Mouse (Mus musculus) T-helper 1 cell (primary cell): ENCODE data around the gene Rnd1.

ENCODE experiments used
- in situ Hi-C: fragments of 300-600 bp; cut with MboI, MseI; formaldehyde crosslinking; loops from one replicate; pipeline ENCODE4 v1.15.1; 2025; ENCODE audit warnings: high pct_unique_total_duplicates

Gene Rnd1

DNA sequence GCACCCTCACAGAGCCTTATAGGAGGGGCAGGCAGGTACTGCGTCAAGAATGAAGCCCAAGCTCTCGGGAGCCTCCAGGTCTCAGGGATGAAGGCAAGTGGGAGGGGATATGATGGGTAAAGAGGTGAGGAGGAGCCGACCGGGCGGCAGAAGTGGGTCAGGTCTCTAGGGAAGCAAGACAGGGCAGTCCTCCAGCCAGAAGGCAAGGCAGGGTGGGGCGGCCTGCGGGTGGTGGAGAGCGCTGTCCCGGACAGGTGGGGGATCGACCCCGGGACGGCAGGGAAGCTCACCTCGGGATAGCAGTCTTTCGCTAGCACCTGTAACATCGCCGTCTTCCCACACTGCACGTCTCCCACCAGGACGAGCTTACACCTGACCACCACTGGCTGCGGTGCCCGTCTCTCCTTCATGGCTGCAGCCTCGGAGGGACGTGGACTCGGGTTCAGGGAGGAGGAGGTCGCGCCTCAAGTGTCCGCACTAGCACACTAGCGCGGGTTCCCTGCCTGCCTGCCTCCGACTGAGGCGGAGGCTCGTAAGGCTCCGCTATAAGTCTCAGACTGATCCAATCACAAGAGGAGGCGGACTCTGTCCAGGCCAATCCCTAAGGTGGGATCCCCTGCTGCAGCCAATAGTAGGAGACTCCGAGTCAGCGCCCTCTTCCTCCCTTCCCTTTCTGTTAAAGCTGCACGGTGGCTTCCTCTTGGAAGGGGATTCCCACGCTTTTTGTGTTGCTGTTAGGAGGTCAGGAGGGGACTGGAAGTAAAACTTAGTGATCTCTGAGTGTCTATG, at the start of gene Rnd1:
Gene Rnd1 (minus strand): TSS at position 522 of the 789 bp plus-strand sequence.
- in situ Hi-C loops: no loop called here

DNA sequence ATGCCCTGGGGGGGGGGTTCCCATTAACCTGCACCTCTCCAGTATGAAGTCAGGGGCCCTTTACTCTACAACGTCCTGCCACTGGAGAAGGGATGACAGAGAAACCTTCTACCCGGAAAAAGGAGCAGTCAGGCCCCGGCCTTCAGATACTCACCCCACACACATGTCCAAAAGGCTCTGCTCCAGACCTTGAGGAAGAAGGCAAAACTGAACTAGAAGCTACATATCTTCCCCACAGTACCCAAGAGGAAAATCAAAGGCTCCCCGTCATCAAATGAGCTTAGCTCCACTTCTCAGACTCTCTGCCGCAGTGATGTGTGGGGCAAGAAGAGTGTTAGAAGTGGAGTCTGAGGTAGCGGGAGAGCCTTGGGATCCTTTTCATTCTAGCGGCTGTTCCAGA, 49.5 kb upstream of the Rnd1 start:
- in situ Hi-C loops: no loop called here

DNA sequence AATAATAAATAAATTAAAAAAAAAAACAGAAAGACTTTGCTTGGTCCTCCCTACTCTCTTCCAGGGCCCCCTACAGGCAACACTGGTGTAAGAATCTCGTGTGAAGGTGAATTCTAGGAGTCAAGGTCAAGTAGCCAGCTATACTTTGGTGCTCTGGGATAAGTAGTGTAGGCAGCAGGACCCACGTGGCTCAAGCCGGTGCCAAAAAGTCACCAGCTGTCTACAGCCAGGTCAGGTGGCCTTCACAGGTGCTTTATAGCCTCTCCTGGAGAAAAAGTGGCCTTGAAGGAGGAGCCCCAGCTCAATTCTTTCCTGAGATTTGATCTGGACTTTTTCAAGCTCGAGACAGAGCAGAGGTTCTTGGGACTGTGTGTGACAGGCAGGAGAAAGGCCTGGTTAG, 48.8 kb upstream of the Rnd1 start:
- in situ Hi-C loops: no loop called here

DNA sequence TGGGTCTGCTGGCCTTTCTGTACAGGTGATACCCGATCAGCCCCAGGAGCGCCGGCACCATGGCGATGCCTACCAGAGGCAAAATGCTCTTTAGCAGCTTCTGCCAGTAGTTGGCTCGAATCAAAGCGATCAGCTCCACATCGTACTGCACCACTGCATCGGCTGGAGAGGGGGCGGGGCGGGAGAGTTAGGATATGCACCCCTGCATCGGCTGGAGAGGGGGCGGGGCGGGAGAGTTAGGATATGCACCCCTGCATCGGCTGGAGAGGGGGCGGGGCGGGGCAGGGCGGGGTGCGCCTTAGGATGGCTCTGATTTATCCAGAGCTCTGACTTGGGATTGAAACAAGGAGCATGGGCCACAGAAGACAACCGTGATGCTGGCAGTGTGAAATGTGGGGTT, 47.2 kb upstream of the Rnd1 start:
- in situ Hi-C loops: no loop called here

DNA sequence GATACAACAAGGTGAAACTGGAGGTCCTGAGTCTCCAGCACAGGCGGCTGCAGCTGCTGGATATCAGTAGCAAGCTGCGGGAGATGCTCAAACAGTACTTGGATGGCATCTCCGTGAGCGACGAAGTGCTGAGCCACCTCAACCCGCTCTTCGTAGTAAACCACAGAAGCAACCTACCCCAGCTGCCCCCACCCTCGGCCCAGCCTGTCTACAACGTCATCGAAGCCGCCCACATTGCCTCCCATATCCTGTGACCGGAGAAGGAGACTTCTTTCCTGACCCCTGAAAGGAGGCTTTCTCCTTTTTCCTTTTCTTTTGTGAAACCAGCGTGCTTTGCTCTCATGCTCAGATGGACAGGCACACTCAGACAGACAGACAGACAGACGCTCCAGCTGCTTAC, 45.6 kb upstream of the Rnd1 start:
- in situ Hi-C loops: no loop called here

DNA sequence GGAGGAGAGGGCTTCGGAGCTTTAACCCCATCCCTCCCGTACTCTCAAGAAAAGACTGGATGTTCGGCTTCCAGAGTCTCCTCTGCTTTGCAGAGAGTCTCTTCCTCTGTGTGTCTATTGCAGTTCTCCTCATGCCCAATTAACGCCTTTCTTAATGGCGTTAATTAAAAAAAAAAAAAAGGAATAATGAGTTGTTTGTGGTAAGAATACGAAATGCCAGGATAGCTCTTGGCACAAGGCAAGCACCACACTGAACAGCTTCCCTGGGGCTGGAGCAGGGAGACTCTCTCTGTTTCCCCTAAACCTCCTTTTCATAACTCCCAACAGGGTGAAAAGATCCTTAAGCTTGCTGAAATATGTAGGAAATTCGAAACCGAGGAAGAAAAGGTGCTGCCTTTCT, 44.9 kb upstream of the Rnd1 start:
- in situ Hi-C loops: no loop called here

DNA sequence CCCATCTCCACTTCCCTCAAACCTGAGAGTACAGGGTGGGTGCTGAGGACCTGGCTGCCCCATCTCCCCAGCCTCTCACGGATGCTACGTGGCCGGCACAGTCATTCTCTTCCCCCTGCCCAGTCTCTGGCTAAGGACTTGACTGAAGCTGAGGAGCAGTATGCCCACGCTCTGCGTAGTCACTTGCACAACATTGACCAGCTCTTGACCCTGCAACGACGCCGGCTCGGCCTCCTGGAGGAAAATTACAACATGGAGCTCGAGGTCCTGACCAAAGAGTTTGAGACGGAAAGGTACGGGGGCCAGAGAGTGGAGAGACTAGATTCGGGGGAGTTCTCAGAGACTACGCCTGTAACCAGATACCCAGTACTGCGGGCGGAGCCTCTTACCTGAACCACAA, 40.0 kb upstream of the Rnd1 start:
- in situ Hi-C loops: no loop called here

DNA sequence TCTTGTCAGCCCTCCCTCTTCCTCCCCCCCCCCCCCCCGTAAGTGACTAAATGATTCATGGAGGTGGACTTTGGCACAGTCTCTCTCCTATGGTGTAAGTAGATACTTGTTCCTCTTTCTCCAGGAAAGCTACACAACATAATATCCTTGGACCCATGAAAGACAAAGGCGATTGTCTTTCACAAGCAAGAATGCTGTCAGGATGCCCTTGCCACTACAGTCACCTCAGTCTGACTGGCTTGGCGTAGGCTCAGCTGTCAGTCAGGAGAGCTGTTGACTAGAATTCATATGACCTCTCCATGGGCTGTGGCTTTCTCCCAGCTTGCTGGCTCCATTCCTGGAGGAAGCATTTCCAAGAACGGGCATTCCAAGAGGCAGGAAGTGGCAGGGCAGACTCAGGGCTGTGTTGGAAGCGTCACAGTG, 37.0 kb upstream of the Rnd1 start:
- in situ Hi-C loops: no loop called here

DNA sequence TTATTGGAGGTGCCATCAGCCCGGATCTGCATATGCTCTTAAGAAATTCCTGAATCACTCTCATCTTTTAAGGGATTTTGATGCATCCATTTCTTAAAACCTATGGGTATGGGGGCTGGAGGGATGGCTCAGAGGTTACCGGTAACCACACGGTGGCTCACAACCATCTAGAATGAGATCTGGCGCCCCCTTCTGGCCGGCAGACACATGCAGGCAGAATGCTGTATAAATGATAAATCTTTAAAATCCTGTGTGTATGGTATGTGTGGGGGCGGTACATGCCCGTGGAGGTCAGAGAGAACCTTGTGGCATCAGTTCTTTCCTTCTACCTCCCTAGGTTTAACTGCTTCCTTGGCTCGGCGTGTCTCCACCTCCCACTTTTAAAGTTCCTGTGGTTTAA, 33.2 kb upstream of the Rnd1 start:
- in situ Hi-C loops: no loop called here

DNA sequence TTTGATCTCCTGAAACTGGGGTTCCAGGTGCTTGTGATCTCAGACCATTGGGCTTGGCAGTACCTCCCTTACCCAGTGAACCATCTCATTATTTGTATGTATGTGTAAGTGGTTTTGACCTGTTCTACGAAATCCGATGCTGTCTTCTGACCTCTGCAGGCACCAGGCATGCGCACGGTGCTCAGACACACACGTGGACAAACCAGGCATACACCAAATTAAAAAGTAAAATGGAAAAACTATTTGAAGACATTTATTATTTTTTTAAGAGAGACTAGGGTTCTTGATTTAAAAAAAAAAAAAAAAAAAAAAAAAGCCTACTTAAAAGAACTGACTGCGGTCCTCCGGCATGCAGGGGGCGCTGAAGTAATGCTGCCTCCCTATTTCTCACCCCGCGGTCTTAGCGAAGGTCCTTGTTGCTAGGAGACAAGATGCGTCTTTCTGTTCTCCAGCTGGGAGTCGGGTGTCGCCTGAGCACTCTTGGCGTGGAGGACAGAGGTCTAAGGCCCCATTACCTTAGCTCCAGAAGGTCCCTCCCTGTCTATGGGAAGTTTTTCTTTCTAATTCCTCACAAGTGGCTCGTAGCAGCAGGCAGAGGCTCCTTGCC, 30.6 kb upstream of the Rnd1 start, which contains the start of gene Ccdc65:
Gene Ccdc65 (plus strand): TSS at position 442 of the 607 bp plus-strand sequence.
- in situ Hi-C loops: loop anchor here (5.0 kb wide), 1 partner anchor 76 kb away; the partner anchor contains the start of gene Cacnb3

DNA sequence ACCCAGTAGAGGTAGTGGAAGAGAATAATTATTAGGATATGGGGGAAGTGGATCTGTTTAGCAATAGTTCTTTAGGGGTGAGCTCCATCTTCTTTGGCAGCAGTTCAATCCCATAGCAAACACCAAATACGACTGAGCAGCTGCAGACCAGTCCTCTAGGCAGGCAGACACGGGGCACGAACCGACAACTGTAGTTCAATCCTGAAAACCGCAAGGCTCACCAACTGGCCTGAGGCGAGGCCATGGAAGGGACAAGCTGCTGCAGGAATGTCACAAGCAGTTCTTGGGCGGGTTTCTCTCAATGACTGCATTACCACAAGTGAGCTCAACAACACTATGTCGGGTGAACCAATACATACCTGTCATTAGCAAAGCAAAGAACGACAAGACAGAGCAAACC, 27.1 kb upstream of the Rnd1 start:
- in situ Hi-C loops: no loop called here

DNA sequence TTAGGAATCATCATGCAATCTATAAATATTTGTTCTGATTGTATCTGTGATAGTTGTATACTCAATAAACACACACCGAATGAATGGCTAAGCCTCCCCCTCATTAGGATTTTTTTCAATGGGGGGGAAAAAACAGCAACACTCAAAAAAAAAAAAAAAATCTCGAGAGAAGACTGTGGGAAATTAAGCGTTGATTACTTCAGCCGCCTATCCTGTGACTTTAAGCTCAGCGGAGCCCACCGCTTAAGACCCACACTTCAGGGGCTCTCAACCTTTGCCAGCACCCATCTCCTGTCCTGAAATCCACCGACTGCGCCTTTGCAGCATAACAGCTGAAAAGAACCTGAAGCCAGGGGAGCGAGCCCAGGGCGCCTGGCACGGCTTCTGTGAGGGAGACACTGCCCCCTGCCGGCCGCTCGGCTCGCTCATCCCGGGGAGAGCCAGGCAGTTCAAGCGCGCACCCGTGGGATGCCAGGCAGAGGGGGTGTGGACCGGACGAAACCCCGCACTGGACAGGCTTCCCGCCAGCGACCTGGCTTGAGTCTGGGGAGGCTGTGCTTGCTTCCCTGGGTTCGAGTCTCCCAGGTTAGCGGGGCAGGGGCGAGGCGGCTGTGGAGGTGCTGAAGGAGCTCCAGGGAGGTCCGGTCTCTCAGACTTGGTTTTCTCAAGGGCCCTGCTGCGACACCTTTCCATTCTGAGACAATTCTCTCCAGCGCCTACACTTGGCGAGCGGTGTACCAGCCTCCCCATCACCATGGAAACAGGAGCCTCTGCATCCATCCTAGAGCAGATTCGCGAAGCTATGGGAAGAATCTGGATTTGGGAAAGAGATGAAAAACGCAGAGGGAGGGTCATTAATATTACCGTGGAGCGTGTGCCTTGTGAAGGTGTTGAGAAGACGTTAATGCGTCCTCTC, 22.2 kb upstream of the Rnd1 start:
- in situ Hi-C loops: no loop called here

DNA sequence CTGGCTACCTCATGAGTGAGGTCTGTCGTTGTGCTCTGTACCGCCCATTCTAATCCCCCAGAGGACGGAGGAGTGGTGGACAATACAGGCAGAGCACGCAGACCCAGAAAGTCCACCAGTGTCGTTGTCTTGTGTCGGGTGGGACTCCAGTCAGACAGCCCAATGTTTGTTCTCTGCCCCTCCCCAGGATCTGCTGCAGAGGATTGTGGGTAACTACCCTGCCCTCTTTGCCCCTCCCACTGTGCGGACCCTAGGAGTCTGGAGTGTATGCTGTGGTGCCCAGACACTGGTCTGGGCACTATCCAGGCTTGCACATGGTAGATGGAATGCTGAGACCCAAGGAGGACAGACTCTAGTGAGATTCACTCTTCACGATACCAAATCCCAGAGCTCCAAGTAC, 19.0 kb upstream of the Rnd1 start:
- in situ Hi-C loops: no loop called here

DNA sequence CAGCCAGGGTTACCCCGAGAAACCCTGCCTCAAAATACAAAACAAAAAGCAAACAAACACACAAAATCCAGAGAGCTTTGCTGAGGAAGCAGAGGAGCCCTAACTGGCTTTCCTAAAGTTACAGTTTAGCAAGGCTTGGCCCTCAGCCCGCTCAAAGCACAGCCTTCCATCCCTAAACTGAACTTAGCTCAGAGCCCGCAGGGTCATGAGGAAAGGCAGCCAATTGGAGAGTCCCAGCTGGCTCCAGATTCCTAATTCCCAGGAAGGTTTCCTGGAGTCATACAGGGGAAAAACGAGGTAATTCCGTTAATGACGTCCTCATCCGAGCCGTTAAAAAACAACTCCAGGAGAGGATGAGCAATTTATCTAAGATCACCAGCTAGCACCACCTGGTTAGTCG, 18.5 kb upstream of the Rnd1 start:
- in situ Hi-C loops: no loop called here

DNA sequence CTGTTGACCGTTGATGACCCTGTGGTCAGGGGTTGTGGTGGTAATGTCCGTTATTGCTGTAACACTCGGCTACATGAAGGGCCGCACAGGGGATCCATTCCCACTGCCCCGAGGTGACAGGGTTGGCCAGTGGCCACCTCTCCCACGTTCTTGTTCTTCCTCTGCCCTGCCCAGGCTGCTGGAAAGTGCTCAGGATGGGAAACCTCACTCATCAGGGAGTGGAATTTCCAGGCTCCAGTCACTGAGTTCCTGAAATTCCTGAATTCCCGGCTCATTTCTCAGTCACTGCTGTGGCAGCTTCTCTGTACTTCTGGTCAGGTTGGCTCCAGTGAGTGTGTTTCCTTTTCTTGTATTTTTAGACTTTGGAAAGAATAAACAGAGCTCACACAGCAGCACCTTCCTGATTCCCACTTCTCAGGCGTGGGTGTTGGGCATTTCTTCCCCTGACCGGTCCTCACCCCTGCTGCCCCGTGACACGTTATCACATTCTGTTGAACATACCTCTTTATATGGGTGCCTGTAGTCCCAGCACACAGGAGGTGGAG, 15.0 kb upstream of the Rnd1 start:
- in situ Hi-C loops: no loop called here

DNA sequence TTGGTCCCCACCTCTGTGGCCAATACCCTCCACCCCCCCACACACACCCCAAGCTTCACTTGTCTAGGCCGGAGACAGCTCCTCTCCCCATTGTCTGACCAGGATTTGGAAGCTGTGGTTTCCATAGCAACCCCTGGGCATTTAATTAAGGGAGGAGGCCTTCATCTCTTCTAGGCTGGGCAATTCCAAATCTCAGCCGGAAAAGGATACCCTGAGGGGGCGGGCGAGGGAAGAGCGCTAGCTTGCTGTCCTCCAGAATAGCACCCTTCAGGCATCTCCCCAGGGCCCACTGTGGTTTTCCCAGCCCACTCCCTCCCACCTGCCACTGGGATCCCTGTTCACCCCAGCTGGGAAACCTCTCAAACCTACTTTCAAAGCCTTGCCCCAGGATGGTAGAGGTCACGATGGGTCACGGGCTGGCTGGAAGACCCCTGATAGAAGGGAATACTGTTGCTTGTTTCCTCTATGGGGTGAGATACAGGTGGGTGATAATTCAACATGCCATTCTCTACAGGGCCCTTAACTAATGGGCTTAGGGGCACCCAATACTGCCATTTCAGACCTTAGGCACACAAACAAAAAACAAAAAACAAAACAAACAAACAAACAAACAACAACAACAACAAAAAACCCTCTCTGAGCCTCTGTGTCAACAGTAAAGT, 14.4 kb upstream of the Rnd1 start:
- in situ Hi-C loops: no loop called here

DNA sequence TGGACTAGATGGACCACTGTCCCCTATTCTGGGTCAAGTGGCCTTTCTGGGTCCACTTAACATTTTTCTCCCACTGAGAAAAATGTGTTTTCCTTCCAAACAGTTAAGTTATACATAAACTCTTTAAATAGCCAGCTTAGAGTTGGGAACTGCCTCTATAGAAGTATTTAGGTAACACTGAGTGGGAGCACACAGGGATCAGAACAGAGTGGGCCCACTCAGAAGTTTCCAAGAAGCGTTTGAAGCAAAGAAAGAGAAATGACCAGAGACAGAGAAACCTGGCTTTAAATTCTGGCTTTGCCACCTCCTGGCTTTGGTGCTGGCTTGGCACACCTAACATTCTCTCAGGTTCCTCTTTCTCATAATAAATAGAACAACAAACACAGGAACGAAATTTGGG, 12.4 kb upstream of the Rnd1 start:
- in situ Hi-C loops: no loop called here

DNA sequence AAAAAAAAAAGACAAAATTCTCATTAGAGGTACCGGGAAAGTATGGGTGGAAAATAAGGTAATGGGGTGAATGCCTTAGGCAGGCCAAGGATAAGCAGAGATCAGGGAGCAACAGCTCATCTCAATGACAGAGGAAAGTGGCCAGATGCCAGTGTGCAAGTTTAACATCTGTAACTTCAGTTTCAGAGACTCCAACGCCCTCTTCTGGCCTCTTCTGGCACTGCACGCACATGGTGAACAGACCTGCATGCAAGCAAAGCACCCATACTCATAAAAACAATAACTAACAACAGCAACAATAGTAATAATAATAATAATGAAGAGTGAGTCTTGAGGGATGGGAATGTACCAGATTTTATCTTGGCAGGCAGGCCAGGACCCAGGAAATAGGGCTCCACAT, 8.7 kb upstream of the Rnd1 start:
- in situ Hi-C loops: no loop called here

DNA sequence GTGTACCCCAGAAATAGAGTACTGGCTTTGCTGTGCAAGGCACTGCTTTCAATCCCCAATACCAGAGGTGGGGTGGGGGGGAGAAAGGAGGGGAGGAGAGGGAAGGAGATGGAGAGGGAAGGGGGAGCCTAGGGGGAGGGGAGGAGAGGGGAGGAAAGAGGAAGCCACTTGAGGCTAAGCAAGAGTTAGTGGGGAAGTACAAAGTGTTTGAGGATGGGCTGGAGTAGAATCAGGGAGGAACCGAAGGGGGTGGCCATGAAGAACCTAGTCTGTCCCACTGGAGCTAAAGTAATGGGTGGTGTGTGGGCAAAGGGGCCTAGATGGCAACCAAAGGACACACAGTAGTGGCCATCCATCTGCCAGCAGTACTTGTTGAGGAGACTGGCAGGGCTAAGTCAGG, 6.5 kb upstream of the Rnd1 start:
- in situ Hi-C loops: no loop called here

DNA sequence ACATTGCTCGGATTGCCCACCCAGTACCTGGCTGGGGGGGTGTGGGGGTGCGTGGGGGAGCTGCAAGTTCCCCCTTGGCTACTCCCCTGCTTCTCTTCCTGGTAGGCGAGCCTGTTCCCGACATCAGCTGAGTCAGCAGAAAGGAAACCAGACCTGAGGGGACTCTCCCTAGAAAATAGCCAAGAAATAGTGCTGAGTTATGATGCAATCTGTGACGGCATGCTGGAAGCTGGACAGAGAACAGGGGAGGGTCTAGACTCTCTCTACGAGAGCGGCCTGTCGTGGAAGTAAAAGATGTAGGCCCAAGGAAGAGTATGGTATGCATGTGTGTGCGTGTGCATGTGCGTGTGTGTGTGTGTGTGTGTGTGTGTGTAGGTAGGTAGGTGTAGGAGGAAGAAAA, 5.9 kb upstream of the Rnd1 start:
- in situ Hi-C loops: no loop called here

DNA sequence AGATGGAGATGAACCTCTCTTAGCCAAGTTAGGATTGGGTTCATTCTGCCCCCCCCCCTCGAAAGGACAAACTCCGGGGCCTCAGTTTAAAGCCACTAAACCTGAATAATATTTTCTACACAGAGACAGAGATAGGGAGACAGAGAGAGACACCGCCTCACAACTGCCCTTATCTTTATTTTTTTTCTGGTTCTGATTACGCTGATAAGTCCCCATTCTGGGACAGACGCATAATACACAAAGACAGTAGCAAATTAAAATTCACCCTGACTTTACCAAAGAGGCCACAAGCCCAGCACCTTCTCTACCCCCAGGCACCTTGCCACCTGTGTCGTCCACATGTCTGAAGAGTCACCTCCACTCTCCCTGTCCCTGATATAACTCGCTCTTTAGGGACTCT, 4.4 kb upstream of the Rnd1 start:
- in situ Hi-C loops: no loop called here

DNA sequence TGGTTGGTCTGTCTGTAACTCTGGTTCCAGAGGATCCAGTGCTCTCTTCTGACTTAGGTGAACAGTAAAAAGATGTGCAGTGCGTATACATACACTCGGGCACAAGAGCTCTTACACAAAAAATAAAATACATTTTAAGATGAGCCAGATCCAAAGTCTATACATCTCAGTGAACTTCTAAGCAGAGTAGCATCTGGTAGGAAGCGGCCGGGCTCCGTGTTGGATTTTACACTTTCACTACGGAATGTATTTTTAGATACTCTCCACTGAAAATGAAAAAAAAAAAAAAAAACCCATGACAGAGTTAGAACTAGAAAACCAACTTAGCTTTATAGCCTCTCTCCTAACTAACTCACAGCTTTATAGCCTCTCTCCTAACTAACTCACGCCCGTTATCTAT, 3.4 kb upstream of the Rnd1 start:
- in situ Hi-C loops: no loop called here
